Mouse (Mus musculus) MEL (cell line): ENCODE results near the gene Npcd.

Source experiments
- CTCF ChIP-seq, 3 experiments: IDR thresholded peaks in 2 of 3; conservative IDR thresholded peaks in 1 of 3; 2 replicates each; pipeline ENCODE4 v1.5.1; 2011 to 2012; ENCODE audit warnings: low read length in 3 of 3, low read depth in 2 of 3, mild to moderate bottlenecking in 2 of 3, improper control_type of control experiment in 1 of 3, inconsistent platforms in 1 of 3, mixed read lengths in 1 of 3, moderate library complexity in 1 of 3; ENCODE audit not compliant: control insufficient read depth in 1 of 3, insufficient read depth in 1 of 3, poor library complexity in 1 of 3, severe bottlenecking in 1 of 3
- MAX ChIP-seq: IDR thresholded peaks from 2 replicates; pipeline ENCODE4 v1.6.1; 2011; ENCODE audit warnings: low read length, improper control_type of control experiment
- MEF2A ChIP-seq: IDR thresholded peaks from 2 replicates; pipeline ENCODE4 v1.6.1; 2014; ENCODE audit warnings: low read depth, mild to moderate bottlenecking, inconsistent platforms, low read length, improper control_type of control experiment; ENCODE audit not compliant: poor library complexity, insufficient replicate concordance, severe bottlenecking; ENCODE audit errors: extremely low read depth
- MYC ChIP-seq: IDR thresholded peaks from 2 replicates; pipeline ENCODE4 v1.6.1; 2011; ENCODE audit warnings: low read depth, mild to moderate bottlenecking, low read length, improper control_type of control experiment, moderate library complexity
- POLR2A ChIP-seq, 2 experiments: IDR thresholded peaks; 2 replicates each; pipeline ENCODE4 v1.6.1; 2011 to 2012; ENCODE audit warnings: low read length in 2 of 2, mild to moderate bottlenecking in 2 of 2, control low read depth in 1 of 2, improper control_type of control experiment in 1 of 2, low read depth in 1 of 2, moderate library complexity in 1 of 2; ENCODE audit not compliant: control insufficient read depth in 1 of 2, insufficient read depth in 1 of 2, poor library complexity in 1 of 2
- POLR2AphosphoS2 ChIP-seq: IDR thresholded peaks from 2 replicates; pipeline ENCODE4 v1.6.1; 2011; ENCODE audit warnings: low read length, improper control_type of control experiment
- TBP ChIP-seq: IDR thresholded peaks from 2 replicates; pipeline ENCODE4 v1.8.0; 2011; ENCODE audit warnings: low read depth, low read length, improper control_type of control experiment
- USF2 ChIP-seq, 2 experiments: IDR thresholded peaks; 2 replicates each; pipeline ENCODE4 v1.6.1; 2011 to 2012; ENCODE audit warnings: improper control_type of control experiment in 2 of 2, low read length in 2 of 2, borderline replicate concordance in 1 of 2, inconsistent platforms in 1 of 2, low read depth in 1 of 2, mild to moderate bottlenecking in 1 of 2; ENCODE audit not compliant: insufficient read depth in 1 of 2
- ZC3H11A ChIP-seq: IDR thresholded peaks from 2 replicates; pipeline ENCODE4 v1.6.1; 2012; ENCODE audit warnings: low read depth, mild to moderate bottlenecking, inconsistent platforms, low read length, improper control_type of control experiment

DNA sequence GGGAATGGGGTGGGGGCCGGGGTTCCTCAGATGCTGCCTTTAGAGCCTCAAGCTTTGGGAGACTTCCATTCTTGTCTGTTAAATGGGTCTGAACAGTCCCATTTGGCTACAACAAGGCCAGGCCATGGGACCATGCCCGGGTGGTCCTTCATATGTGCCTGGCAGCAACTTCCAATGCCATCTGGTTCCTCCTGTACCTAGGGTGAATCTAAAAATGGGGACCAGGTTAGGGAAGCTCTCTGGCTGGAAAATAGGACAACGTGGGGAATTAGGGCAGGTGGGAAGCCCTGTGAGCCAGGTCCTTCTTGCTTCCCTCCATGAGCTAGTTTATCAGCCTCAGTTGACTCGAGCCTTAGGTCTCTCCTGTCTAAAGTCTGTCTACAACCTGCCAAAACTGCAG lies 23.0 kb downstream of the Npcd start:
- TF ChIP-seq CTCF (IDR thresholded peaks at IDR 0.05 in 2 of 3, conservative IDR thresholded peaks at IDR 0.05 in 1 of 3; ENCODE audit: control insufficient read depth in 1 of 3, insufficient read depth in 1 of 3, low read depth in 2 of 3, low read length in 3 of 3, poor library complexity in 1 of 3, severe bottlenecking in 1 of 3) (no peak), ZC3H11A (no peak), USF2 (IDR thresholded peaks at IDR 0.05; ENCODE audit: borderline replicate concordance in 1 of 2, insufficient read depth in 1 of 2, low read depth in 1 of 2, low read length in 2 of 2) (no peak), MYC (no peak), MAX (no peak), POLR2A (IDR thresholded peaks at IDR 0.05; ENCODE audit: control insufficient read depth in 1 of 2, insufficient read depth in 1 of 2, low read depth in 1 of 2, low read length in 2 of 2, poor library complexity in 1 of 2) (no peak), TBP (no peak), MEF2A (no peak), POLR2AphosphoS2 (no peak)
